Mouse (Mus musculus): Measurements from ENCODE around the gene Plekhg5. TPM values are rescaled to one million over a fixed set of nuclear protein-coding genes. Genes with fewer than 3 reads are reported as not detected.

Plekhg5 gene
- total RNA-seq, 2 experiments from 2014 or later, result 4.9 to 6.6 TPM

GRCm38 (mm10) chr4:152126026-152126920 lies 54.0 kb downstream of the Plekhg5 start:
- peak overlapping the region; percentile 71 for H3K4me3 ChIP-seq

DNA sequence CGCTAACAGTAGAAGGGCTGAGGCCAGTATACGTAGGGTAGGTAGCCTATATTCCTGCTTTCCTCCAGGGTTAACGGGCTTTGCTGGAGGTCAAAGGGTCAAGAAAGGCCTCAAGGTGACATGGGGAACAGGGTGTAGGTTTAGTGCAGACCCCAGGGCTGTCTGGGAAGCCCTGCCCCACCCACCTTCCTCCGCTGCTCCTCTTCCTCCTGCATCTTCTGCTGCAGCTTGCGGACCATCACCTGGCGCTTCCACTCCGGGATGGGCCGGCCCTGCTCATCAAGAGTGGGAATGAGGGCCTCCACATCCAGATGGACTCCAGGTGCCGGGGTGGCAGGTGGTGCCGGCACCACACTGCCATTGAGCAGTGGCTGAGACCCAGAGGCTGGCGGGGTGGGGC lies 55.6 kb downstream of the Plekhg5 start:
- intact Hi-C loops (cut with DNase I), result loop anchor here (5.0 kb wide), 1 partner anchor 1761 kb away; no protein-coding TSS in a partner anchor
- no peak for TF ChIP-seq CTCF (IDR thresholded peaks at IDR 0.05)
- Histone ChIP-seq H3K27ac (no peak overlapping the region), H3K4me3 (no peak overlapping the region)
- DNase-seq, result no peak

More at GRCm38 (mm10) chr4:152126026-152126920, 54.0 kb downstream of the Plekhg5 start:
- no peak for DNase-seq
- TF ChIP-seq CTCF (IDR thresholded peaks at IDR 0.05), result no peak
- intact Hi-C loops (cut with DNase I), result loop anchor here (5.0 kb wide), 1 partner anchor 1759 kb away; no protein-coding TSS in a partner anchor
- 0 out of 2 replicates have a peak overlapping the region, but pooled peaks have one; percentile 9 for H3K27ac ChIP-seq

DNA sequence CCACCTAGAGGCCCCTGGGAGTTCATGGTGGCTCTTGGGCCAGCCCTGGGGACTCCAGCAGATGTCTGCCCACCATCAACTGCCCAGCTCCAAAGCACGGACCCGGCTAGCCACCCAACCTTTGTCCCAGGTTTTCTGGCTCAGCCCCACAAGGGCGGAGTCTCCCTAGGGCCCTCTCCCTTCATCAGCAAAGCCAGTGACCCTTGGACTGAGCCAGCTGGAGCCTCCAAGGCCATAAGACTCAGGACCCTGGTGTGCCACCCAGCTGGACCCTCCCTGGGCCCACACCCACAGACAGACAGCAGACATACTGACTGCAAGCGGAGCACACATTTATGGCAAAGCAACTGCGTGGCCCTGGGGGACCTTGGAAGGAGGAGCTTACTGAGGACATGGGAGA lies 56.5 kb downstream of the Plekhg5 start:
- H3K4me3 ChIP-seq, result no peak overlapping the region
- no peak overlapping the region for H3K27ac ChIP-seq
- intact Hi-C loops (cut with DNase I), result loop anchor here (5.0 kb wide), 1 partner anchor 1761 kb away; no protein-coding TSS in a partner anchor
- DNase-seq, result no peak
- no peak for TF ChIP-seq CTCF (IDR thresholded peaks at IDR 0.05)

- TF ChIP-seq CTCF (IDR thresholded peaks at IDR 0.05), result no peak
- H3K27ac ChIP-seq, result no peak overlapping the region
- no peak for DNase-seq
- intact Hi-C loops (cut with DNase I), result loop anchor here (5.0 kb wide), 1 partner anchor 1762 kb away; no protein-coding TSS in a partner anchor
- H3K4me3 ChIP-seq, result no peak overlapping the region
Observed at GRCm38 (mm10) chr4:152129395-152129930, 57.2 kb downstream of the Plekhg5 start.

- peak; percentile 79 for DNase-seq
- H3K27ac ChIP-seq, result peak overlapping the region; percentile 71
- intact Hi-C loops (cut with DNase I), result no loop called here
- peak; percentile 56 for TF ChIP-seq CTCF (IDR thresholded peaks at IDR 0.05)
- H3K4me3 ChIP-seq, result peak overlapping the region; percentile 74
Observed at GRCm38 (mm10) chr4:152130771-152131653, 58.7 kb downstream of the Plekhg5 start.

DNA sequence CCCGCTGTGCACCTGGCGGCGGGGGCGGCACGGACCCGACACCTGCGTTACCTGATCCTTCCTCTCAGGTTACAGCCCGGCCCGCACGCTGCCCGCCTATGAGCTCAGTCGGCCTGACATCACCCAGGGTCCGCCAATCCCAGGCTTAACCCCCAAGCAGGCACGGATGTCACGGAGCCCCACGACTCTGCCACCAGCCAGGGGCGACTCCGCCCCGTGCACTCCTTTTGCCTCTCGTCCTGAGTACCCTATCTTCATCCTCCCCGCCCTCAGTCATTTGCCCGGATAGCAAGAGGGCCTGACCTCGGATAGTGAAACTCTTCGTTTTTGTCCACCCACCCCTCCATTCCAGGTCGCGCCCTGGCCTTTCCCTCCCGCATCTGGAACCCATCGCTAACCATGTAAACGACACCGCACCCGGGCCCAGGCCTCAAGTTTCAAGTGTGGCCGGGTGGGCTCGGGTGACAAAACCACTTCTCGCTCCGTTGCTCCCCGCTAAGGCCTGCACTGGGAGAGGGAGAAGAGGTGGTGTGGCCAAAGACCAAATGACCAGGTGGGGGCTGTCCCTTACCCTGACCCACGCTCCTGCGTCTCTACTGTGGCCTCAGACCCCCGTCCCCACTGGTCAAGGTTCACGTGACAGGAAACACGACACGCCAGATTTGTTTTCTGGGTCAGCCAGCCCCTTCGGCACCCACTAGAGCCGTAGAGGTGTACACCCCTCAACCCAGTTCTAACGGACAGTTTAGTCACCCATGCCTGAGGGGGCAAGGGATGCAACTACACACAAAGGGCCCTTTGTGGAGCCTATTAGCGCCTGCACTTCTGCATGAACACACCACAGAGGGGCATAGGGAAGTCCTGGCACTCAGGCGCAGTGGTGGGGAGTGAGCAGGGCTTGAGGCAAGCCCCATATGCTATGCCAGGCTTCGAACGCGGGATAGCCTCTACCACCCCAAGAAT lies 59.8 kb downstream of the Plekhg5 start:
- H3K27ac ChIP-seq, result peak overlapping the region; percentile 71; the same call in 1 of the 2 replicates

GRCm38 (mm10) chr4:152132772-152133169 lies 60.5 kb downstream of the Plekhg5 start:
- no peak overlapping the region for H3K27ac ChIP-seq
- TF ChIP-seq CTCF (IDR thresholded peaks at IDR 0.05), result no peak

More for the DNA sequence above, 59.8 kb downstream of the Plekhg5 start:
- DNase-seq, result no peak
- intact Hi-C loops (cut with DNase I), result no loop called here
- no peak for TF ChIP-seq CTCF (IDR thresholded peaks at IDR 0.05)
- peak overlapping the region; percentile 74 for H3K4me3 ChIP-seq

GRCm38 (mm10) chr4:152133213-152133612 lies 60.9 kb downstream of the Plekhg5 start:
- intact Hi-C loops (cut with DNase I), result no loop called here
- DNase-seq, result no peak
- Histone ChIP-seq H3K4me3 (no peak overlapping the region), H3K27ac (no peak overlapping the region)
- no peak for TF ChIP-seq CTCF (IDR thresholded peaks at IDR 0.05)

More at GRCm38 (mm10) chr4:152132772-152133169, 60.5 kb downstream of the Plekhg5 start:
- no peak for DNase-seq
- H3K4me3 ChIP-seq, result no peak overlapping the region
- intact Hi-C loops (cut with DNase I), result no loop called here

GRCm38 (mm10) chr4:152134507-152134906 lies 62.2 kb downstream of the Plekhg5 start:
- Histone ChIP-seq H3K4me3 (no peak overlapping the region), H3K27ac (no peak overlapping the region)
- intact Hi-C loops (cut with DNase I), result no loop called here
- DNase-seq, result peak; percentile 67
- TF ChIP-seq CTCF (IDR thresholded peaks at IDR 0.05), result peak; percentile 84

GRCm38 (mm10) chr4:152135363-152135762 lies 63.1 kb downstream of the Plekhg5 start:
- DNase-seq, result no peak
- intact Hi-C loops (cut with DNase I), result no loop called here
- no peak overlapping the region for H3K4me3 ChIP-seq
- H3K27ac ChIP-seq, result no peak overlapping the region
- TF ChIP-seq CTCF (IDR thresholded peaks at IDR 0.05), result no peak
